Mouse (Mus musculus) megakaryocyte-erythroid progenitor cell, adult 5-6 weeks (primary cell): ENCODE data around the gene Gnb1. TPM values are rescaled to one million over a fixed set of nuclear protein-coding genes. Genes with fewer than 3 reads are reported as not detected.
"Not testable (repeated sequence)": the region's sequence is repeated elsewhere in the genome, so short reads cannot be mapped to it uniquely, and the experiment has no call there.

Experiments
- ATAC-seq: replicated peaks from 2 replicates; pipeline ENCODE4 v1.8.0; 2016; ENCODE audit warnings: mild to moderate bottlenecking, inconsistent platforms; ENCODE audit not compliant: severe bottlenecking, poor library complexity, low FRiP score, low TSS enrichment
- total RNA-seq, 2 experiments: library from RNA; stranded (forward) in 1 of 2; stranded (reverse) in 1 of 2; fragments of 200-1000, 215-1000 nt in 1 of 2; fragments of >200 nt in 1 of 2; fragmentation: Nextera tagmentation in 1 of 2; gene quantifications; 2 replicates each; pipeline ENCODE4 v1.2.3; 2014 to 2017

The Gnb1 gene
- total RNA-seq, 2 experiments from 2014 or later: 158 to 219 TPM

DNA sequence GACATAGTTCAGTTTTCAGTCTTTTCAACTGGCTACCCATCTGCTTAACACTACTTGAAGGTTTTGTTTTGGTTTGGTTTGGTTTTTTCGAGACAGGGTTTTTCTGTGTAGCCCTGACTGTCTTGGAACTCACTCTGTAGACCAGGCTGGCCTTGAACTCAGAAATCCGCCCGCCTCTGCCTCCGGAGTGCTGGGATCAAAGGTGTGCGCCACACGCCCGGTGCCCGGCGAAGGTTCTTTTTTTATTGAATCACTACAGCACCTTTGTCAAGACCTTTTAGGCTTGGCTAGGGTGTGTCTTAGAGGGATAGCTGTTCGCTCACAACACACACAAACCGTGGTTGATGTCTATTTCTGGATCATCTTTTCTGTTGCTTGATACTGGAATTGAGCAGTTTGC lies 79.2 kb downstream of the Gnb1 start:
- not testable (repeated sequence) for ATAC-seq

DNA sequence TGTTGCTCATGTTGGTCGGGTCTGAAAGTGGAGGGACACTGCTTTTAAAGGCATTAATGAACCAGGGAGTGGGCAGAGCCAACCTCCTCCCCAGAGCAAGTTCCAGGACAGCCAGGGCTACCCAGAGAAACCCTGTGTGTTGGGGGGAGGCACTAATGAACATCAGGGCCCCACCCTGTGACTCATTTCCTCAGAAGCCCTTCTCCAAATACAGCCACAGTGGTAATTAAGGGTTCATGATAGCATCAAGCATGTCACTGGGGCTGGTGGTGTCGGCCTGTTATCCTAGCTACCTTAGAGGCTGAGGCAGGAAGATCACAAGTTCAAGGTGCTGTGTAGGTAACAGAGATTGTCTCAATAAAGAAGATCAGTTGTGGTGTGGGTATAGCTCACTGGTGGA lies 80.3 kb downstream of the Gnb1 start:
- peak; percentile 48 for ATAC-seq

DNA sequence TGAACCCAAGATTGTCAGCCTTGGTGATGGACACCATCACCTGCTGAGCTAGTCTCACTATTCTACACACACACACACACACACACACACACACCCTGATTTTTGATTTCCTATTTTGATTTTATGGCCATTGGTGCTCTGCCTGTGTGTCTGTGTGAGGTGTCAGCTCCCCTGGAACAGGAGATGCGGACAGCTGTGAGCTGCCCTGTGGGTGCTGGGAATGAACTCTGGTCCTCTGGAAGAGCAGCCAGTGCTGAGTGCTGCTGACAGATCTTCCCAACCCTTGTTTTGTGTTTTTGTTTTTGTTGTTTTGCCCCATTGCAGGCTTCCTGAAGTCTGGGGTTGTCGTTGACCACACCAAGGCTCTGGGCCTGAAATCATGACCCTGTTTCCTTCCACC lies 82.0 kb downstream of the Gnb1 start:
- no peak for ATAC-seq

GRCm38 (mm10) chr4:155573876-155574275 lies 82.7 kb downstream of the Gnb1 start:
- no peak for ATAC-seq

DNA sequence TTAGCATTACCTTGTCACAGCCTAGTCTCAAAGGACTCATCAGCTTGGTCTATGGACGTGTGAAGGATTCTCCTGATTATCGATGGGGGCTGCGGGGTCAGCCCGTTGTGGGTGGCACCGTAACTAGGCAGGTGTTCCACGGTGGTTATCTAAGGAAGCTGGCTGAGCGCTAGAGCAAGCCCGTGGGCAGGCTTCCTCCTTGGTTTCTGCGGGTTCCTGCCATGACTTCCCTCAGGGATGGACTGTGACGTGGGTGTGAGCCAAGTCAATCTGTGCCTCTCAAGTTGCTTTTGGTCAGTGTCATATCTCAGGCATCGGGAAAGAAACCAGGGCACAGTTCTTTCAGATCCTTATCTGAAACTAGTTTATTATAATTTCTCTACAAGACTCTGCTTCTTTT lies 83.8 kb downstream of the Gnb1 start:
- peak; percentile 24; the same call in 1 of the 2 replicates for ATAC-seq

DNA sequence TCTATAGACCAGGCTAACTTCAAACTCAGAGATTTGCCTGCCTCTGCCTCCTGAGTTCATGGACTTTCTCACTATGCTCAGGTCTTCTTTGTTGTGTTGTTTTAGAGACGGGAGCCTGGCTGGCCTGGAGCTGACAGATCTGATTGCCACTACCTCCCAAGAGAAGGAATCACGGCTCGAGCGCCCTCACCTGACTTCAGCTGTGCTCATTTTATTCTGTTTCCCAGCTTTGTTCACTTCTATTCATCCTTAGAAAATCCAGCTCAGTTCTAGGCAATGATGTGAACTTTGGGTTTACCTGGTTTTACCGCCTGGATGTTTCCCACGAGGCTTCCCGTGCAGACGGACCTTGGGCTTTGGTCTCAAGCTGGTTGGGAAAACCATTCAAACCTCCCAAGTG lies 84.4 kb downstream of the Gnb1 start:
- ATAC-seq: no peak

GRCm38 (mm10) chr4:155577132-155577531 lies 86.0 kb downstream of the Gnb1 start:
- ATAC-seq: no peak

DNA sequence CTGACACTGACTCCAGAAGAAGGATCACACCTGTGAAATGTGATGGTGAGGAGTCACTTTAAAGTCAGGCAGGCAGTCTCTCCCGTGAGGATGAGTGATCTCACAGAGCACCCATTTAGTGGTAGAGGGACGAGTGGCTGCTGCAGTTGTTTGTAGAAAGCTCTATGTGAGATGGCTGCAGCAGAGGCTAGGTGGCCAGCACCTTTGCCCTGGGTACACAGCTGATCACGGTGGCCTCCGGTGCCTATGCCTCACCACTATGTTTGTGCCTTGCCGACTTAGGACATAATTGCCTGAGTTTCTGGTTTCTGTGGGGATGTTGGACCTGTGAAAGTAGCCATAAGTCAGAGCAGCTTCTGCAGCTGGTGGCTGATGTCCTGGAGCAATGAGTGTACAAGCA lies 86.6 kb downstream of the Gnb1 start:
- no peak for ATAC-seq

DNA sequence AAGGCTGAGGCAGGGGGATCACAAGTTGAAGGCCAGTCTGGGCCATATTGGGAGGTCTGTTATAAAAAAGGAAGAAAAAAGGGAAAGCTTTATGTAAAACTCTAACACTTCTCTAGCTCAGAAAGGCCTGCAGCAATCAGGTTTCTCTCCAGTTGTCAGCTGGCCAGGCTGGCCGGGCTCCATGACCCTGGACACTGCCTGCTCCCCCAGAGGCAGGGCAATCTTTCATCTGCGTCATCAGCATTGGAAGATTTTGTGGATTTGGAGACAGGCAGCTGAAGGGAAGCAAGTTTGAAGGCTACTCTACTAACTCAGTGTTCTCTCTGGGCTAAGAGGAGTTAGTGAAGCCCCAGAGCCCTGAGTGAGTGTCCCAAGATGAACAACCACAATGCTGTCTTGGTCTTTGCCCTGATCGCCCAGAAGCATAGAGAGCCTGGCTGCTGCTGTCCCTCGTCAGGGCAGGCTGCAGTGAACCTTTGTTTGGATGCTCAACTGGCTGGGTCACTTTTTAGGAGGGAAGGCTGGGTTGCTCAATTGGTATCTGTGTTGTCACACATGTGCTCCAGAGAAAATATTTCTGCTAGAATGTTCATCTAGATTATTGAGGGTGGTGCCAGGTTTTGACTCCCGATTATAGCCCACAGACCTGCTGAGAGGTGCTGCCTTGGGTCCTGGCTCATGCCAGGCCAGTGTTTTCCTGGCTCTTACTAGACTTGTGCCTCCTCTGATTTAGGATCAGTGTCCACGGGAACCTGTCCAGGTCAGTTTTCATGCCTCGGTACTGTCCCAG lies 87.4 kb downstream of the Gnb1 start:
- peak; percentile 21; the same call in 1 of the 2 replicates for ATAC-seq

DNA sequence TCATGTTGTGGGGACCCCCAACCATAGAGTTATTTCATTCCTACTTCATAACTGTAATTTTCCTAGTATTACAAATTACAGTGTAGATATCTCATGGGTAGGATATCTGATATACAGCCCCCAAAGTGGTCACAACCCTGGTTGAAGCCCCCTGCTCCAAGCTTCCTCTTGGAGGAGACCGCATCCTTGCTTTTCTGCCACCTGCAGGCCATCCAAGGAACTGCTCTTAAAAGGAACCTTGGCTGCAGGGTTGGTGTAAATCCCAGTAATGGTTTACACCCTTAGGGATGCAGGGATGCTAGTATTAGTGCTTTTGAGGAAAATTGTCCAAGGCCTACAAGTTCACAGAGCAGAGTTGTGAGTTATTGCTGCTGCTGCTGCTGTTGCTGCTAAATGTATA lies 89.3 kb downstream of the Gnb1 start:
- no peak for ATAC-seq

DNA sequence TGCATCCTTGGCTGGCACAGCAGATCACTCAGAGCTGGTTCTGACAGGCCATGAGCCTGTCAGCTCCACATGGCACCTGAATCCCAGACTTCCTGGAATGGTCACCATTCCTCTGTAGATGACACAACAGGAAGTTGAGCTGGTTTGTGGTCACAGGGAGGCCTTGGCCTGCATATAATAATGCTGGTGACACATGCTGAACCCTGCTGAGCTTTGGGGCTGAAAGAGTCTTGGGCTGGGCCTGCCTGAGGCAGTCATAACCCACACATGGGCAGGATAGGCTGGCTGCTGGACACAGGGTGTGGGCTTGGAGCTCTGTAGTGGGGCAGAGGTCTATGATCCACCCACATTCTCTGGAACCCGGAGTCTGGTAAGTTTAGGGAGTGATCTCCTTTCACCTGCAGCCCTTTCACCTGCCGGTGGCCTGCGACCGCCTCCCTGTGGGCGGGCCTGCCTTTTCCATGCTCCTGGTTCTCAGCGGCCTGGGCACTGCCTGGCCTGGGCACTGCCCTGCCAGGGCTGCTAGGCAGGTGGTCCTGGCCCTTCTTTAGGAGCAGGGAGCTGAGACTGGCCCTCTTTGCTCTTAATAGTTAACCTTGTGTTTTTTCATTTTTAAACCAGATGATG lies 91.2 kb downstream of the Gnb1 start:
- ATAC-seq: no peak

- ATAC-seq: no peak
Observed at GRCm38 (mm10) chr4:155589356-155589755, 98.2 kb downstream of the Gnb1 start.

- no peak for ATAC-seq
Observed at GRCm38 (mm10) chr4:155591012-155591719, 100.0 kb downstream of the Gnb1 start.

DNA sequence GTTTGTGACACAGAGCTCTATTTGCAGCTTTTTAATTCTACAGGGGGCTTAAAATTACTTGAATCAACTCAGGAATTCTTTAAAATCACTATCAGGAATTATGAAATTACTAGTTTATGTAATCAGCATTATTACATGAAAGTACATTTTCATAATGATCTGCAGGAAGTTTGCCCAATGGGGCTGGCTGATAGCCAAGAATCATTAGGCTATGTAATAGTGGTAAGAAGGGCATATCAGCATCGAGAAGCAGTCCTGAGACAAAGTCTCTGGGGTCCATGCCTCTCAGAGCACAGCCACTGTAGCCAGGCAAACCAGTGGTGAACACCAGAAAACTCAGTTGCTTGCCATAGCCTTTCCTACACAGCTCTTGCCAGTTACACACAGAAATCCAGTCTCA lies 102.6 kb downstream of the Gnb1 start:
- ATAC-seq: no peak

DNA sequence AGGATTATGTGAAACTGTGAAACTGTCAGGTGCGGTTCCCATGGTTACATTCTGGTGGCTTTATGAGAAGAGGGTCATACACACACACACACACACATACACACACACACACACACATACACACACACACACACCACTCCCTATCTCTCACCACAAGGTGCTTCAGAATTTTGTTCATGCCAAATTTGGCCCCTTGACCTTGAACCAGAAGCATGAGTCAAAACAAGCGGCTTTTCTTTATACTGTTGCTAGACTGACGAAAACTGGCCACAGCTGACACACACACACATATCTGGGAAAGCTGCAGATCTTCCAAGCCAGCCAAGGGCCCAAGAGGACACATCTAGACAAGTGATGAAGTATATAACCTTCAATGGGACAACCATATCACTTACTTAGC lies 104.6 kb downstream of the Gnb1 start:
- no peak; the same call in 1 of the 2 replicates for ATAC-seq

GRCm38 (mm10) chr4:155596606-155597005 lies 105.4 kb downstream of the Gnb1 start:
- ATAC-seq: peak; percentile 63

DNA sequence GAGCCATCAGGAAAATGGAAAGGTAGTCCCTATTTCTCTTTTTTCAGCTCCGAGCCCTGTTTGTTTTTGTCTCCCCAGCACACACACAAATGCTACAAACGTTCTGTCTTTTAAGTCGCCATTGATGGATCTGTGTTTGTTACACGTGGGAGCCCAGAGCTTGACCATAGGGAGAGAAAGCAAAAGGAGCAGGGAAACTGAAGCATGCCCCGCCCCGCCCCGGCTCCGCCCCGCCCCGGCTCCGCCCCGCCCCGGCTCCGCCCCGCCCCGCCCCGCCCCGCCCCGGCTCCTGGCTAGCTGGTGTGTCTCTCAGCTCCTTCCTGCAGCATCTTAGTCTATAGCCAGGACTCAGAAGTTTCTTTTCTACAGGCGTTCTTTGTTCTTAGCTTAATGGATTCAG lies 107.4 kb downstream of the Gnb1 start:
- no peak for ATAC-seq

GRCm38 (mm10) chr4:155599901-155600825 lies 109.0 kb downstream of the Gnb1 start:
- ATAC-seq: no peak
